Mouse (Mus musculus): ENCODE measurements around the gene Trappc6a. TPM values are rescaled to one million over a fixed set of nuclear protein-coding genes. Genes with fewer than 3 reads are reported as not detected.
"Not testable (repeated sequence)": the region's sequence is repeated elsewhere in the genome, so short reads cannot be mapped to it uniquely, and the experiment has no call there.

Gene Trappc6a
- total RNA-seq, 2 experiments from 2014 or later: 73.1 to 91.1 TPM

GRCm38 (mm10) chr7:19486549-19486948 is 21.6 kb upstream of the Trappc6a start:
- DNase-seq: no peak

GRCm38 (mm10) chr7:19489525-19489924 is 18.7 kb upstream of the Trappc6a start:
- DNase-seq: no peak

GRCm38 (mm10) chr7:19491731-19492130 is 16.5 kb upstream of the Trappc6a start:
- DNase-seq: peak; percentile 77 to 79

GRCm38 (mm10) chr7:19494751-19495474 is 13.3 kb upstream of the Trappc6a start:
- peak; percentile 51 to 52 for DNase-seq

GRCm38 (mm10) chr7:19495521-19496213 is 12.5 kb upstream of the Trappc6a start:
- peak; percentile 86 to 89 for DNase-seq

GRCm38 (mm10) chr7:19496214-19496555 is 12.0 kb upstream of the Trappc6a start:
- no peak for DNase-seq

- DNase-seq: peak; percentile 64 to 76
These were observed 9.9 kb upstream of the Trappc6a start for GRCm38 (mm10) chr7:19498326-19498725.

- no peak for DNase-seq
These were observed 7.5 kb upstream of the Trappc6a start for GRCm38 (mm10) chr7:19500420-19501363.

GRCm38 (mm10) chr7:19501658-19502057 is 6.5 kb upstream of the Trappc6a start:
- peak; percentile 81 to 85 for DNase-seq

GRCm38 (mm10) chr7:19503481-19504068 is 4.6 kb upstream of the Trappc6a start:
- peak; percentile 57 to 78 for DNase-seq

- no peak for DNase-seq
These were observed 1.9 kb upstream of the Trappc6a start for GRCm38 (mm10) chr7:19506326-19506725.

- peak; percentile 74 to 83 for DNase-seq
These were observed 1.1 kb upstream of the Trappc6a start for GRCm38 (mm10) chr7:19506969-19507611.

- no peak for DNase-seq
These were observed 598 bp upstream of the Trappc6a start for GRCm38 (mm10) chr7:19507612-19507981.

GRCm38 (mm10) chr7:19508924-19509568 is 851 bp downstream of the Trappc6a start:
- DNase-seq: no peak

- DNase-seq: no peak
These were observed 1.6 kb downstream of the Trappc6a start for GRCm38 (mm10) chr7:19509786-19510185.

GRCm38 (mm10) chr7:19511934-19512333 is 3.7 kb downstream of the Trappc6a start:
- not testable (repeated sequence) for DNase-seq

- no peak for DNase-seq
These were observed 4.2 kb downstream of the Trappc6a start for GRCm38 (mm10) chr7:19512353-19512752.

GRCm38 (mm10) chr7:19517652-19518365 is 9.6 kb downstream of the Trappc6a start, which contains the start of gene Nkpd1:
TSS of gene Nkpd1 (plus strand) at chr7:19517838.
- DNase-seq: peak; percentile 41 to 61

- no peak for DNase-seq
These were observed 11.8 kb downstream of the Trappc6a start for GRCm38 (mm10) chr7:19520032-19520431.
